Comparison of ENCODE assay signal across 8 mouse cellular contexts in genomic region chr6:56715270-56715666, GRCm38 (mm10). TPM values are rescaled to one million over a fixed set of nuclear protein-coding genes. Genes with fewer than 3 reads are reported as not detected.
DNase-seq lines count a peak whose midpoint lies in the region.

No protein-coding gene starts in this region.

- H3K4me3 ChIP-seq in forebrain, embryonic 10.5 days, result peak overlapping the region; percentile 81

- DNase-seq in kidney, adult 9 months, result peak; percentile 54
- no peak for DNase-seq in kidney, adult 11 months
- DNase-seq in Muller cell, postnatal 12 days (ENCODE audit: inconsistent ontology term), result peak; percentile 85
- no peak for DNase-seq in forebrain, embryonic 10.5 days (ENCODE audit: extremely low spot score, low spot score)
- peak; percentile 54 to 60 for DNase-seq in kidney, postnatal 25 days
- DNase-seq in mesoderm, embryonic 11.5 days (ENCODE audit: low read depth, low spot score), result peak; percentile 74
- no peak for DNase-seq in thymus, adult 18-20 months
- no peak for DNase-seq in right cerebral cortex, adult 18-20 months

- under 1% methylated on average over 25 of the region's 25 CpGs for WGBS in forebrain, embryonic 10.5 days

- H3K27me3 ChIP-seq in forebrain, embryonic 10.5 days (ENCODE audit: poor library complexity, severe bottlenecking), result no peaks in the 10 kb centered on the region

- H3K4me1 ChIP-seq in forebrain, embryonic 10.5 days, result peaks cover 14% of the 10 kb centered on the region

- H3K27ac ChIP-seq in forebrain, embryonic 10.5 days, result peak overlapping the region; percentile 94

- H3K36me3 ChIP-seq in forebrain, embryonic 10.5 days (replicated peaks), result no peaks in the 10 kb centered on the region

- no peaks in the 10 kb centered on the region for H3K9me3 ChIP-seq in forebrain, embryonic 10.5 days

RNA-seq across cellular contexts. Expression of gene Avl9, which starts 0.6 kb away (rescaled TPM):
- polyA plus RNA-seq in forebrain, embryonic 10.5 days (2016; fragmentation: Nextera tagmentation; extraction: Ambion mirVana), result 15.3 and 16.8 TPM in 2 replicates

RNA-seq across cellular contexts. Expression of gene Lsm5, which starts 10.8 kb away (rescaled TPM):
- 224 and 231 TPM in 2 replicates for polyA plus RNA-seq in forebrain, embryonic 10.5 days (2016; fragmentation: Nextera tagmentation; extraction: Ambion mirVana)

Comparison
In these comparisons a context has a peak if more than half of its experiments do, and no peak if none do; other contexts are left out.
1. DNase-seq: peak in kidney, adult 9 months (single experiment), Muller cell, postnatal 12 days (single experiment), kidney, postnatal 25 days (2 of 2) and mesoderm, embryonic 11.5 days (single experiment); none in kidney, adult 11 months (single experiment), forebrain, embryonic 10.5 days (single experiment), thymus, adult 18-20 months (0 of 2) and right cerebral cortex, adult 18-20 months (single experiment).